Mouse (Mus musculus) spleen, adult 2 months (tissue): ENCODE measurements around the gene Sec24c.

Experiments used
- CTCF ChIP-seq: fragments of 200-500 bp; IDR thresholded peaks from 2 replicates; pipeline ENCODE4 v1.5.1; 2011; ENCODE audit warnings: mild to moderate bottlenecking, inconsistent platforms; ENCODE audit not compliant: insufficient read depth, insufficient read length, insufficient replicate concordance; ENCODE audit errors: extremely low read depth
- POLR2A ChIP-seq: fragments of 200-500 bp; IDR thresholded peaks from 2 replicates; pipeline ENCODE4 v1.6.1; 2011; ENCODE audit warnings: low read depth, low read length, inconsistent platforms

GRCm38 (mm10) chr14:20686576-20686975 is 12.5 kb downstream of the Sec24c start:
- TF ChIP-seq POLR2A, result no peak
- no peak for TF ChIP-seq CTCF
